ENCODE assay signal across 8 mouse cellular contexts in genomic region chr14:55761163-55761562, GRCm38 (mm10). TPM values are rescaled to one million over a fixed set of nuclear protein-coding genes. Genes with fewer than 3 reads are reported as not detected.
DNase-seq lines count a peak whose midpoint lies in the region; ATAC-seq lines count a peak whose summit lies in the region.

TSS of gene Ltb4r2 (plus strand) at chr14:55761428.

- peak within 1 kb of the TSS; percentile 53 for H3K4me3 ChIP-seq in kidney, embryonic 15.5 days (replicated peaks)
- peak within 1 kb of the TSS; percentile 56 for H3K4me3 ChIP-seq in embryonic facial prominence, embryonic 12.5 days
- peak within 1 kb of the TSS; percentile 48 for H3K4me3 ChIP-seq in hindbrain, embryonic 15.5 days
- peak within 1 kb of the TSS; percentile 51 for H3K4me3 ChIP-seq in midbrain, embryonic 15.5 days

- peaks cover 39% of the 10 kb centered on the region for H3K4me1 ChIP-seq in kidney, embryonic 15.5 days
- 0 out of 2 replicates have a peak, but pooled peaks cover 6% of the 10 kb centered on the region for H3K4me1 ChIP-seq in embryonic facial prominence, embryonic 12.5 days
- peaks cover 15% of the 10 kb centered on the region for H3K4me1 ChIP-seq in hindbrain, embryonic 15.5 days (replicated peaks)
- peaks cover 18% of the 10 kb centered on the region for H3K4me1 ChIP-seq in midbrain, embryonic 15.5 days

- H3K9me3 ChIP-seq in kidney, embryonic 15.5 days (replicated peaks) = no peaks in the 10 kb centered on the region
- no peaks in the 10 kb centered on the region for H3K9me3 ChIP-seq in embryonic facial prominence, embryonic 12.5 days
- no peaks in the 10 kb centered on the region for H3K9me3 ChIP-seq in hindbrain, embryonic 15.5 days
- no peaks in the 10 kb centered on the region for H3K9me3 ChIP-seq in midbrain, embryonic 15.5 days

- WGBS in kidney, embryonic 15.5 days = 82% methylated on average over 6 of the region's 6 CpGs
- 73% methylated on average over 6 of the region's 6 CpGs for WGBS in embryonic facial prominence, embryonic 12.5 days
- WGBS in hindbrain, embryonic 15.5 days = 78% methylated on average over 6 of the region's 6 CpGs
- WGBS in midbrain, embryonic 15.5 days = 84% methylated on average over 6 of the region's 6 CpGs

- ATAC-seq in kidney, embryonic 15.5 days (replicated peaks; ENCODE audit: low FRiP score) = no peak
- no peak for ATAC-seq in embryonic facial prominence, embryonic 12.5 days (ENCODE audit: insufficient number of reproducible peaks, insufficient read depth, low FRiP score, low TSS enrichment)
- no peak for ATAC-seq in hindbrain, embryonic 15.5 days (ENCODE audit: low FRiP score, low read depth)
- ATAC-seq in midbrain, embryonic 15.5 days (replicated peaks) = no peak

- H3K27ac ChIP-seq in kidney, embryonic 15.5 days = no peak within 1 kb of the TSS
- no peak within 1 kb of the TSS for H3K27ac ChIP-seq in embryonic facial prominence, embryonic 12.5 days
- peak within 1 kb of the TSS; percentile 62 for H3K27ac ChIP-seq in hindbrain, embryonic 15.5 days (replicated peaks)
- peak within 1 kb of the TSS; percentile 81 for H3K27ac ChIP-seq in midbrain, embryonic 15.5 days

- peak within 1 kb of the TSS; percentile 93 for H3K4me2 ChIP-seq in kidney, embryonic 15.5 days
- H3K4me2 ChIP-seq in embryonic facial prominence, embryonic 12.5 days (replicated peaks) = peak within 1 kb of the TSS; percentile 95
- peak within 1 kb of the TSS; percentile 88 for H3K4me2 ChIP-seq in hindbrain, embryonic 15.5 days
- peak within 1 kb of the TSS; percentile 96 for H3K4me2 ChIP-seq in midbrain, embryonic 15.5 days

- H3K36me3 ChIP-seq in kidney, embryonic 15.5 days = peaks cover 7% of the 10 kb centered on the region; the same call in 1 of the 2 replicates
- H3K36me3 ChIP-seq in embryonic facial prominence, embryonic 12.5 days = peaks cover 5% of the 10 kb centered on the region; the same call in 1 of the 2 replicates
- H3K36me3 ChIP-seq in hindbrain, embryonic 15.5 days = peaks cover 5% of the 10 kb centered on the region; the same call in 1 of the 2 replicates
- no peaks in the 10 kb centered on the region for H3K36me3 ChIP-seq in midbrain, embryonic 15.5 days (replicated peaks)

- peaks cover 50% of the 10 kb centered on the region for H3K27me3 ChIP-seq in kidney, embryonic 15.5 days
- H3K27me3 ChIP-seq in embryonic facial prominence, embryonic 12.5 days = peaks cover 35% of the 10 kb centered on the region
- peaks cover 33% of the 10 kb centered on the region for H3K27me3 ChIP-seq in hindbrain, embryonic 15.5 days
- peaks cover 31% of the 10 kb centered on the region for H3K27me3 ChIP-seq in midbrain, embryonic 15.5 days (replicated peaks)

- H3K9ac ChIP-seq in kidney, embryonic 15.5 days = peak within 1 kb of the TSS; percentile 58
- H3K9ac ChIP-seq in embryonic facial prominence, embryonic 12.5 days = peak within 1 kb of the TSS; percentile 67
- H3K9ac ChIP-seq in hindbrain, embryonic 15.5 days = peak within 1 kb of the TSS; percentile 63
- peak within 1 kb of the TSS; percentile 71 for H3K9ac ChIP-seq in midbrain, embryonic 15.5 days

- DNase-seq in kidney, adult 18-20 months = no peak
- DNase-seq in frontal cortex, postnatal 10 days (ENCODE audit: low spot score in 2 of 2) = no peak
- DNase-seq in right cerebral cortex, adult 2 months (ENCODE audit: low spot score in 2 of 2) = no peak
- DNase-seq in gastrocnemius, adult 8-10 months (ENCODE audit: low spot score in 2 of 2) = no peak

RNA-seq across cellular contexts. Expression of gene Ltb4r2, which starts in this region (rescaled TPM):
- 0.25 and 0.35 TPM in 2 replicates for polyA plus RNA-seq in kidney, embryonic 15.5 days (2015; fragmentation: Nextera tagmentation; extraction: Ambion mirVana)
- polyA plus RNA-seq in embryonic facial prominence, embryonic 12.5 days (2016; fragmentation: Nextera tagmentation; extraction: Ambion mirVana) = 0.55 and 0.60 TPM in 2 replicates
- 0.54 and 0.84 TPM in 2 replicates for polyA plus RNA-seq in hindbrain, embryonic 15.5 days (2015; fragmentation: Nextera tagmentation; extraction: Ambion mirVana)
- polyA plus RNA-seq in midbrain, embryonic 15.5 days (2015; fragmentation: Nextera tagmentation; extraction: Ambion mirVana) = 0.67 and 0.70 TPM in 2 replicates
- total RNA-seq in gastrocnemius, adult 8-10 months (2022) = not detected

Comparison
In these comparisons a context has a peak if more than half of its experiments do, and no peak if none do; other contexts are left out.
1. H3K27ac ChIP-seq: peak in hindbrain, embryonic 15.5 days (single experiment) and midbrain, embryonic 15.5 days (single experiment); none in kidney, embryonic 15.5 days (single experiment) and embryonic facial prominence, embryonic 12.5 days (single experiment).
2. Peak in every context shown above with its lines, with median percentiles within 50 percentile points of each other: H3K4me2 ChIP-seq, H3K4me3 ChIP-seq and H3K9ac ChIP-seq.